Mouse (Mus musculus) thymus, postnatal 14 days (tissue): Measurements from ENCODE around the gene Nsun4.

Source experiments
- DNase-seq: peaks from one replicate; pipeline ENCODE4 v3.0.0; 2021

Nsun4 gene

GRCm38 (mm10) chr4:116053399-116053961 lies at the start of gene Nsun4:
Gene Nsun4 (minus strand): TSS chr4:116053876.
- DNase-seq: peak; percentile 94

GRCm38 (mm10) chr4:116100959-116101358 lies 47.3 kb upstream of the Nsun4 start:
- DNase-seq: no peak

- DNase-seq: no peak
These were observed 43.5 kb upstream of the Nsun4 start for GRCm38 (mm10) chr4:116097211-116097610.

- no peak for DNase-seq
These were observed 42.6 kb upstream of the Nsun4 start for GRCm38 (mm10) chr4:116096291-116096690.

GRCm38 (mm10) chr4:116088510-116089249 lies 35.0 kb upstream of the Nsun4 start:
- DNase-seq: peak; percentile 23

GRCm38 (mm10) chr4:116077240-116078095 lies 23.8 kb upstream of the Nsun4 start:
- no peak for DNase-seq

DNA sequence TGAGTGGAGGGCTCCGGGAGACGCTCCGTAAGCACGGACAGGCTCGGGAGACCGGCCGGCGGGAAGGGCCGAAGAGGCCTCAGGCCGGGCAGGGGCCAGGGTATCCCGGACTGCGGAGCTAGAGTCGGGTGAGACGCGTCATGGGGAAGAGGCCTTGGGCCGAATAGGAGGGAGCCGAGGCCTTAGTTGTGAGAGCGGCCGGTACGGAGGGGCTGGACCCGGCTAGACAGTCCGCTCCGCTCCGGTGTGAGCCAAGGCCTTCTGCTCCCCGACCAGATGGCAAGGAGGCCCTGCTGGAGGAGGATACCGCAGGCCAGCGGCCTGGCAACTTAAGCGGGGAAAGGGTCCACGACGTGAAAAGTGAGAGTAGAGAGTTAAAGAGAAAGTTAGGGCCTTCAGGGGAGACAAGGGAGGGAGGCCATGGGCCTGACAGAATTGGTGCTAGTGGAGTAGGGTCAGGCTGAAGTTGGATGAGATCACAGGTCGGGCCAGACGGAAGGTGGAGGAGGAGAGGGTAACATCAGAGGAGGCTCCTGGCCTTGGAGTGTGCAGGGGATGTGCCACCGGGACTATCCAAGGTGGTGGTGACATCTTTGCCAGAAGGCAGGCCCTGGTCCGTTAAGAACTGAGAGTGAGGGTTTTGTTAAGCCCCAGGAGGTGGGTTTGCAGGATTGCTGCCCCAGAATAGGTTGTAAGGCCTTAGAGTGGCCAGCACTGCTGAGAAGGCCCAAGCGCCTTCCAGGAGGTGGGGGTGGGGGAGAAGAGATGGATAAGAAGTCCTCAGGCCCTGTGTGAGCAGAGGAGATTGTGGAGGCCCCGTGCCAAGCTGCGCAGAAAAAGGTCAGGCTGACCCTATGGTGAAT lies 22.9 kb upstream of the Nsun4 start:
- peak; percentile 20 for DNase-seq

- peak; percentile 76 for DNase-seq
These were observed 22.1 kb upstream of the Nsun4 start for GRCm38 (mm10) chr4:116075631-116076368.

- peak; percentile 96 for DNase-seq
These were observed 21.4 kb upstream of the Nsun4 start, which contains the start of the genes Uqcrh and Lrrc41 for GRCm38 (mm10) chr4:116074861-116075620. Gene Uqcrh (minus strand): TSS chr4:116075071. Gene Lrrc41 (plus strand): TSS chr4:116075269.

DNA sequence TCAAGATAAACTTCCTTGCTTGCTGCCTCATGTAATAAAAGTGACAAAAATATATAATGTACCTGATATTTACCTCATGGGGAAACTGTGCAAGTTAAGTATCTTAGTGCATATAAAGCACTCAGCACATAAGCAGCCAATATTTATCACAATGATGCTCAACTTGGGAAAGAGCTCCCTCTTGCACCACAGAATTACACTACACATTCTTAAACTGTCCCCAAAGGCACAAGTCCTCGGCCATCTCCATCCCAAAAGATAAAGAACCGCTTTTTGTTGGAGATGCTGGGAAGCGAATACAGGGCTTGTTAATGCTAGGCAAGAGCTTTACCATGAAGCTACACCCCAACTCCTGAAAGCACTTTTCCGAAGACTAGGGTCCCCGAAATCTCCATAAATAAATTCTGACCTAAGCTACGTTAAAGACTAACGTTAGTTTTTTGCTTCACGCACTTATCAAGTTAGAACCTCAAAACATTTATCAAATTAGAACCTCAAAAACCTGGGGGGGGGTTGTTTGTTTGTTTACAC lies 20.5 kb upstream of the Nsun4 start:
- peak; percentile 15 for DNase-seq

- no peak for DNase-seq
These were observed 19.5 kb upstream of the Nsun4 start for GRCm38 (mm10) chr4:116073146-116073545.

DNA sequence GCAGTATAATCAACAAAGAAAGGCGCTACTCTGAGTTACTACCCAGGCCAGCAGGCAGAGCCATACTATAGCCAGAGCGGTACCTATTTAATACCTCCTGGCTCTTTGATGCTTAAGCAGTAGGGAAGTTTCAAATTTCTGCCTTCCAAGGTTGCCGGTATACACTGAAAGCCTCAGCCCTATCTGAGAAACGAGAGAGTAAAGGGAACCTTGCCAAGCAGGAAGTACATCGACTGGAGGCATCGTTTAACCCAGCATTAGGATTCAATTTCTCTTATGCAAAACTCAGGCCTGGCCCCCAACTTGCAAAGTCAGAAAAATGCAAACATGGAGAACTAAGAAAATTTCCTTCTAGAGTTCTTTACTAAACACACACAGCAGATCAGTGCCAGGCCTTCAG lies 16.4 kb upstream of the Nsun4 start:
- DNase-seq: no peak

DNA sequence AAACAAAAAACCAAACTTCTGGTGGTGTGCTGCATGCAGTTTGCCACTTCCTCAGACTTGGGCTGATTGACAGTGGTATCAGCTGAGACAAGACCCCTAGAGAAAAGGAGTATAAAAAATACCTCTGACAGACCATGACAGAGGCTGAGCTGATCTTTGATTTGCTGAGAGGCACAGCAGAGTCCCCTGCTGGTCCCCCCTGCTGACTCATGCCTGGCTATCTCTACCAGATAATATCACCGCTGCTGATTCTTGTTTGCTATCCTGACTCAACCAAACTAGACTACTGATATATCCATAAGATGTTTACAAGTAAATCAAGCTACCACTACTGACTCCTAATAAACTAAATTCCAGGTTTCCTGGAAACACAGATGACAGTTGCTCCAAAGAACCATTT lies 10.2 kb upstream of the Nsun4 start:
- no peak for DNase-seq

- no peak for DNase-seq
These were observed 5.5 kb upstream of the Nsun4 start for GRCm38 (mm10) chr4:116059012-116059726.

GRCm38 (mm10) chr4:116057559-116057958 lies 3.9 kb upstream of the Nsun4 start:
- no peak for DNase-seq

DNA sequence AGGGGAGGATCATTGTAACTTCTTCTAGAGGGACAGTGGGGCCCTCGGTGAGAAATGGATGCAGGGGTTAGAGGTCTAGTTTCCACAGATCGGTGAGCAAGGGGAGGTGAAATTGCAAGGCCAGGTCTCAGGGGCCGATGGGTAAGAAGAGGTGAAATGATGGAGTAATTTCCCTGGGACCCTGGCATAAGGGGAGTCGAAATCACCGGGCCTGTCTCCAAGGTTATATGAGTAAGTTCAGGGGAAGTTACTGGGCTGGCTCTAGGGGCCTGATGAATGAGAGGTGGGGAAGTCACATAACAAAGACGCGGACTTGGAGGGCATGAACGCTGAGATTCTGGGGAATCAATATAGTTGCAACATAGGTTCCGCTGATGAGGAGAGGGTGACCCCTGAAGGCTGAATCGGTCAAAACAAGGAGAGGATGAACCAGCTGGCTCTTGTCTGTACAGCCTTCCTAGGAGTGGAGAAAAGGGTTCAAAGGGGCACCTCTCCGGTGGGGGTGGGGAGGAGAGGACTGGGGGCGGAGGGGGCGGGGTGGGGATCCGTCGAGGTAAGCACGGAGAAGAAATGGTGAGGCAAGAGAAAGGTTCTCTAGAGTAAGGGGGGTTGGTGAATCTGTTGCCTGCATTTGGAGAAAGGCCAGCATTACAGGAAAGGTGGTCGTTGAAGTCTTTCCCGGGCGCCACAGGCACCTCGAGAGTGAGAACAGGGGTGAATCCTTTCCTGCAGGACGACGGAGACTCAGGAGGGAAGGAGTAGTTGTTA lies 966 bp downstream of the Nsun4 start:
- peak; percentile 73 for DNase-seq

DNA sequence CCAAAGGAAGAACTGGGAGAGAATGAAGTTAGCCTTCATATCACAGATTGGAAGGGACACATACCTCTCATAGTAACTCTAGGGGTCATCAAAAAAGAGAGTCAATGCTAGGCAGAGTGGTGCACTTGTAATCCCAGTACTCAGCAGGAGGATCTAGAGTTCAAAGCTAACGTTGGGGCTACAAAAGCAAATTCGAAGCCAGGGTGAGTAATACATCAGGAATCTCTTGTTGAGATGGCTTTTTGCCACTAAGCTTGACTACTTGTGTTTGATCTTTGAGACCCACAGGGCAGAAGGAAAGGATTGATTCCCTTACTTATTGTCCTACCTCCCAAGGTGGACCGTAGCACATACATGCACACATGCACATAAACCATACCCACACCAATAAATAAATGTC lies 4.5 kb downstream of the Nsun4 start:
- DNase-seq: no peak

DNA sequence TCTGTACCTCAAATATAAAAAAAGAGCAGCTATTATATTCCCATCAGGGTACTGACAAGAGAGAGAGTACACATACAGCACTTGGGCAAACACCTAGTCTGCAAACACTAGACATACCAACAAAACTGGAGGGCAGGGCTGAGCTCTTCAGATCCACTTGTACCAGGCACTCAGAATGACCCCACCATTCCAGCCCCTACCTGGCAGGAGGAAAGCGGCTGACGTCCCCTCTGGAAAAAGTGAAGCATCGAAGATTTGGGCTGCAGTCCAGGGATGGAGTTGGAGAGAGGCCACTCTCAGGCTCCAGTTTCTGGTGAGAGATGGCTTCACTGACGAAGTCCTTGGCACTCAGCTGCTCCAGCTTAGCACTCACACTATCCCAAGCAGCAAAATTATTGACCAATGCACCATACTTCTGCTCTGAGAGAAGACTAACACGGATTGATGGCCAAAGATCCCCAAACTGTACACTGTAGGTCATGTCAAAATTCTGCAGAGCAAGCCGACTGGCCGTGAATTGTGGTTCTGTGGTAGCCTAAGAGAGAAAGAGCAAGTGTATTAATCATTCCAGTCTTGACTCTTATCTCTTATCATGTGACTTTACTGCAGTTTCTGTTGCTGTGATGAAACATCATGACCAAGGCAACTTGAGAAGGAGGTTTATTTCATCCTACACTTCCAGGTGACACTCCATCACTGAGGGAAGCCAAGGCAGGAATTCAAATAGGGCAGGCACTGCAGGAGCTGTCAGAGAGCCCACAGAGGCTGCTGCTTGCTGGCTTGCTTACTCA lies 5.4 kb downstream of the Nsun4 start:
- no peak for DNase-seq
